Mouse (Mus musculus) heart, adult 2 months (tissue): ENCODE measurements at regions not wholly inside any gene's neighbourhood (a gene's known extent, or its start where the extent isn't known, plus 50 kb on each side); places are given as distances from the start of the nearest gene placed in this dataset.

ENCODE experiments used
- DNase-seq, 2 experiments: peaks; one replicate each; pipeline ENCODE4 v3.0.0; 2021
- H3K27ac ChIP-seq: fragments of 200-600 bp; 2 replicates; pipeline ENCODE4 v1.8.1; 2022
- H3K27me3 ChIP-seq: fragments of 200-500 bp; 2 replicates; pipeline ENCODE4 v1.6.1; 2012; ENCODE audit warnings: mild to moderate bottlenecking, low read length, inconsistent platforms, mixed read lengths; ENCODE audit not compliant: control insufficient read depth, insufficient read depth
- H3K36me3 ChIP-seq: fragments of 200-500 bp; 2 replicates; pipeline ENCODE4 v1.6.1; 2012; ENCODE audit warnings: low read length, inconsistent platforms; ENCODE audit not compliant: control insufficient read depth, insufficient read depth
- H3K4me1 ChIP-seq: fragments of 200-500 bp; 2 replicates; pipeline ENCODE4 v1.6.1; 2011; ENCODE audit warnings: low read length; ENCODE audit not compliant: control insufficient read depth, insufficient read depth
- H3K4me3 ChIP-seq: fragments of 200-600 bp; 2 replicates; pipeline ENCODE4 v1.8.1; 2022
- H3K79me2 ChIP-seq: fragments of 200-500 bp; replicated peaks from 2 replicates; pipeline ENCODE4 v1.6.1; 2012; ENCODE audit warnings: mild to moderate bottlenecking, inconsistent platforms, low read length, moderate library complexity, mixed read lengths; ENCODE audit not compliant: control insufficient read depth, insufficient read depth
- H3K9ac ChIP-seq: fragments of 200-500 bp; 2 replicates; pipeline ENCODE4 v1.6.1; 2012; ENCODE audit warnings: low read depth, mild to moderate bottlenecking, control low read depth, inconsistent platforms, low read length, mixed read lengths
- CTCF ChIP-seq: fragments of 200-600 bp; IDR thresholded peaks from 2 replicates; pipeline ENCODE4 v1.8.1; 2022; ENCODE audit warnings: antibody characterized with exemption, mild to moderate bottlenecking, moderate library complexity
- EP300 ChIP-seq: fragments of 200-500 bp; IDR thresholded peaks from 2 replicates; pipeline ENCODE4 v1.6.1; 2011; ENCODE audit warnings: low read depth, low read length, control low read depth; ENCODE audit not compliant: insufficient read depth
- POLR2A ChIP-seq: fragments of 200-500 bp; IDR thresholded peaks from 2 replicates; pipeline ENCODE4 v1.6.1; 2011; ENCODE audit warnings: mild to moderate bottlenecking, low read depth, low read length, control low read depth; ENCODE audit not compliant: insufficient read depth
- WGBS: fragments of 180-500 bp; shearing (Covaris S2); methylation state at CpG from one replicate; pipeline ENCODE4 v1.1.7; 2018; 5-methylcytosine and 5-hydroxymethylcytosine counted together
- intact Hi-C: fragments of 180-260 bp; cut with DNase I; formaldehyde crosslinking; loops from one replicate; pipeline ENCODE4 v1.15.1; 2025

- 75% methylated on average over 2 of the region's 2 CpGs for WGBS
- no peaks in the 10 kb centered on the region for H3K27me3 ChIP-seq
- no peak overlapping the region for H3K9ac ChIP-seq
- H3K79me2 ChIP-seq = no peaks in the 10 kb centered on the region
- H3K27ac ChIP-seq = no peak overlapping the region
- TF ChIP-seq CTCF = no peak
- TF ChIP-seq EP300 = no peak
- no peak for TF ChIP-seq POLR2A
- H3K4me3 ChIP-seq = no peak overlapping the region
- intact Hi-C loops = no loop called here
- H3K4me1 ChIP-seq = no peaks in the 10 kb centered on the region
- H3K36me3 ChIP-seq = no peaks in the 10 kb centered on the region
- DNase-seq = no peak
Observed at GRCm38 (mm10) chr14:24969584-24969983, 482.7 kb downstream of the Rps24 start.

GRCm38 (mm10) chr14:24972357-24972756 is 485.4 kb downstream of the Rps24 start:
- 94% methylated on average over 7 of the region's 7 CpGs for WGBS
- Histone ChIP-seq H3K79me2 (no peaks in the 10 kb centered on the region), H3K4me3 (no peak overlapping the region), H3K27ac (no peak overlapping the region), H3K36me3 (no peaks in the 10 kb centered on the region), H3K9ac (no peak overlapping the region), H3K27me3 (no peaks in the 10 kb centered on the region), H3K4me1 (no peaks in the 10 kb centered on the region)
- DNase-seq = no peak
- intact Hi-C loops = no loop called here
- TF ChIP-seq EP300 (no peak), POLR2A (no peak), CTCF (no peak)

- no peak overlapping the region for H3K27ac ChIP-seq
- H3K36me3 ChIP-seq = no peaks in the 10 kb centered on the region
- TF ChIP-seq EP300 (no peak), POLR2A (no peak), CTCF (no peak)
- WGBS = 87% methylated on average over 4 of the region's 4 CpGs
- no peaks in the 10 kb centered on the region for H3K4me1 ChIP-seq
- intact Hi-C loops = no loop called here
- no peaks in the 10 kb centered on the region for H3K79me2 ChIP-seq
- H3K4me3 ChIP-seq = no peak overlapping the region
- H3K9ac ChIP-seq = no peak overlapping the region
- DNase-seq = no peak
- H3K27me3 ChIP-seq = no peaks in the 10 kb centered on the region
Observed at GRCm38 (mm10) chr14:24973039-24973438, 485.9 kb upstream of the Zmiz1 start.

GRCm38 (mm10) chr14:24973591-24973990 is 485.4 kb upstream of the Zmiz1 start:
- no peak for DNase-seq
- no peak overlapping the region for H3K9ac ChIP-seq
- no peaks in the 10 kb centered on the region for H3K27me3 ChIP-seq
- intact Hi-C loops = no loop called here
- no peaks in the 10 kb centered on the region for H3K79me2 ChIP-seq
- WGBS = 66% methylated on average over 4 of the region's 4 CpGs
- H3K4me3 ChIP-seq = no peak overlapping the region
- H3K27ac ChIP-seq = no peak overlapping the region
- no peak for TF ChIP-seq CTCF
- TF ChIP-seq POLR2A = no peak
- no peak for TF ChIP-seq EP300
- no peaks in the 10 kb centered on the region for H3K36me3 ChIP-seq
- H3K4me1 ChIP-seq = no peaks in the 10 kb centered on the region

GRCm38 (mm10) chr14:24982489-24982888 is 476.5 kb upstream of the Zmiz1 start:
- intact Hi-C loops = no loop called here
- H3K27me3 ChIP-seq = no peaks in the 10 kb centered on the region
- no peak overlapping the region for H3K9ac ChIP-seq
- H3K4me1 ChIP-seq = no peaks in the 10 kb centered on the region
- 88% methylated on average over 8 of the region's 8 CpGs for WGBS
- H3K79me2 ChIP-seq = no peaks in the 10 kb centered on the region
- H3K4me3 ChIP-seq = no peak overlapping the region
- no peak overlapping the region for H3K27ac ChIP-seq
- TF ChIP-seq CTCF (no peak), POLR2A (no peak), EP300 (no peak)
- no peak for DNase-seq
- no peaks in the 10 kb centered on the region for H3K36me3 ChIP-seq

GRCm38 (mm10) chr14:24983279-24983678 is 475.7 kb upstream of the Zmiz1 start:
- H3K36me3 ChIP-seq = no peaks in the 10 kb centered on the region
- H3K9ac ChIP-seq = no peak overlapping the region
- no peaks in the 10 kb centered on the region for H3K4me1 ChIP-seq
- intact Hi-C loops = no loop called here
- no peak for DNase-seq
- H3K4me3 ChIP-seq = no peak overlapping the region
- no peak overlapping the region for H3K27ac ChIP-seq
- TF ChIP-seq EP300 (no peak), CTCF (peak; percentile 48), POLR2A (no peak)
- H3K79me2 ChIP-seq = no peaks in the 10 kb centered on the region
- no peaks in the 10 kb centered on the region for H3K27me3 ChIP-seq

- Histone ChIP-seq H3K9ac (no peak overlapping the region), H3K27me3 (no peaks in the 10 kb centered on the region), H3K36me3 (no peaks in the 10 kb centered on the region), H3K4me1 (no peaks in the 10 kb centered on the region), H3K79me2 (no peaks in the 10 kb centered on the region), H3K4me3 (no peak overlapping the region), H3K27ac (no peak overlapping the region)
- intact Hi-C loops = no loop called here
- WGBS = 88% methylated on average over 6 of the region's 6 CpGs
- no peak for TF ChIP-seq CTCF
- TF ChIP-seq POLR2A = no peak
- no peak for TF ChIP-seq EP300
- DNase-seq = no peak
Observed at GRCm38 (mm10) chr14:24985806-24986359, 473.1 kb upstream of the Zmiz1 start.
